Mouse (Mus musculus): ENCODE data around the gene Mast4.

Mast4 gene

DNA sequence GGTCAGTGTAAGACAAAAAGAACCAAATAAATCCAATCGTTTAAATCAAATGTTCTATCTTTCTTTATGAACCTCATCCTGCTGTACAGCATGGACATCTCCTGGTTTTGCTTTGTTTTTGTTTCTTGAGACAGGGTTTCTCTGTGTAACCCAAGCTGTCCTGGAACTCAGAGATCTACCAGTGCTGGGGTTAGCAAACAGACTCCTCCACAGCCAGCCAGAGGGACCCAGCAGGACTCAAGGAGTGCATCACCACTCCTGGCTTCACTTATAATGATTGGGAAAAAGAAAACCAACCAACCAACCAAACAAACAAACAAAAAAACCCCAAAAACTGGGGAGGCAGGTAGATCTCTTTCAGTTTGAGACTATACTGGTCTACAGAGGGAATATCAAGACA, 469.5 kb downstream of the Mast4 start:
- DNase-seq (ENCODE audit: low read depth) = no peak

DNA sequence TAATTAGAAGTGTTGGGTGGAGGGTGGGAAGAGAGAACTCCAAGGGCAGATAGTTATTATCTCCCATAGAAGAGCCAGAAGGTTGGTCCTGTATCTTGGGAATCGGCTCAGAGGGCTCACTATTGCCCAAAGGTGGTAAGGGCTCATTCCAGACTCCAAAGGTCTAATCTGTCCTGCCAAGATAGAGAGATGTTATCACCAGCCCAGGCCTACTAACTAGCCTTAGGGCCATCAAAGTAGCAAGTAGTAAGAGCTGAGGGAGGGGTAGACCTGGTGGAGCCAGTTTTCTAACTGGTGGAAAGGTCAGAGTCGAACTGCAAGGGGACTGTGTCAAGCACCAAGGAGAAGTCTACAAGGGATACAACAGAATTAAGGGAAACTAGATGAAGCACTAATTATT, 470.2 kb downstream of the Mast4 start:
- no peak for DNase-seq (ENCODE audit: low read depth)

DNA sequence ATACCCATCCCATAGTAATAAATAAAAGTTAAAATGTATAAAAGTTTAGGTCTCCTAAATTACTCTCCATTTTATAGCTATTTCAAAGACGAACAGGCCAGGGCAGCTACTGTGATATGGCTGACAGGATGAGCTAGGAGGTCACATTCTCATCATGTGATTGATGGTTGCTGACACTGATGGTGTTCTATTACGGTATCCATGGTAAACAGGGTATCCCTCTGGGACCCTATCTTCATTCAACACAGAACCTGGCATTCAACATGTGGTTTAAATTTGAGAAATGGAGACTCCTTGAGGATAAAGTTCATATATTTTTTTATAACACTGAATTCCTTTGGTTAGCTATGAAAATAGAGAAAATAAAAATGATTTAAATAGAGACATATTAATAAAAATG, 471.3 kb downstream of the Mast4 start:
- no peak for DNase-seq (ENCODE audit: low read depth)

DNA sequence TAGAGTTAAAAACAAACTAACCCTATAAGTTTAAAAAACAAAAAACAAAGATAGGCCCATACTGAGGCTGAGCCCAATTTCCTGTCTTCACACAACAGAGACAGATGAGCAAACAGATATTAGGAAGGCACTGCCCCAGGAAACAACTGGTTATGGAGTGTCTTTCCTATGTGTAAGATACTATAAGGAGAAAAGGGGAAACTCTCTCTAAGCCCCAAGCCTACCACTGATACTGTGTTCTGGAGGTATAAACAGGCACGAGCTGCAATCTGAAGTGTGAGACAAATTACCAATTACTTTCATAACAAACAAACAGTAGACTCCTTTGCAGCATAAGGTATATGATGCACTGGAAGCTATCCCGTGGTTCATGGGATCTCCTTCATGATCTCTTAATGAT, 471.9 kb downstream of the Mast4 start:
- no peak for DNase-seq (ENCODE audit: low read depth)

DNA sequence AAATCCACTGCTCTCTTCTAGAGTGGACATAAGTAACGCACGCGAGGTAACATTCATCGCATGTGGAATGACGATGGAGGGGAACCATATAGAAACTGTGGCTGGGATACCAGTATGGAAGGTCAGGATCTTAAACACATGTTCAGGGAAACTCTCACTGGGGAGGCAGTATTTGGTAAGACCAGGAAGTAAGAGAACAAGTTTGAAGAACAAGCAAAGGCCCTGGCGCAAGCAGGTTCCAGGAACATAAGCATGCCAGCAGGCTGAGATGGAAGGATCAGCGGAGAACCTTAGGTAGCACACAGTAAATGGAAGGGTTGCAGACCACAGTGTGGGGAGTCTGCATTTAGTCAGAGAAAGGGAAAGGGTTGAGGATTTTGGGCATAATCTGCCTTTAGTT, 473.6 kb downstream of the Mast4 start:
- DNase-seq (ENCODE audit: low read depth) = no peak

DNA sequence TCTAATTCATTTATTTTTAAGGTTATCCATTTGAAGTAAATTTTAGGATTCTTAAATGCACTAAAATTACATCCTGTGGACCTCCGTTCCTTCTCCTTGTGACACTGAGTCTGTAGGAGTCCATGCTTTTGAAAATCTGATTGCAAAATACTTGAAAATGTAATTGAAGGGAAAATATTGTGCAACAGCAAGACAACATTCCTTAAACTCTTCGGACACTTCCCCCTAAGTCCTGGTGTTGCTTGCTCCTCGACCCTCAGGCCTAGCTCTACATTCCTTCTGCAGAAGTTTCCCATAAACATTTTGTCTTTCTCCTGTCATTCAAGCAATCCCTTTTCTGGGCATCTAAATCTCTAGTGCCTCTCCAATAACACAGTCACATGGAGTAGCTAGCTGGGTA, 474.2 kb downstream of the Mast4 start:
- DNase-seq (ENCODE audit: low read depth) = no peak

DNA sequence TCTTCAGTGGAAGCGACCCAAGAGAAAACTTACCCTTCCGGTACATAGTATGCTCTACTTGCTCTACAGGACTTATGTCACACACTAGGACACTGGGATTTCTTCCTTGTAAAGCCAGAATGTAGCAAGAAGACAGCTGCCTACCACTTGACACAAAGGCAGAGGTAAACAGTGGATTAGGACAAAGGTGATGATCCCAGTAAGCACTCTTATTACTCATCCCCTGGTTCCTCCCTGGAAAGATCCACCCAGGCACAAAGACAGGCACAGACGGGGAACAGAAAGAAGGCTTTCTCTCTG, 476.8 kb downstream of the Mast4 start:
- DNase-seq (ENCODE audit: low read depth) = no peak

DNA sequence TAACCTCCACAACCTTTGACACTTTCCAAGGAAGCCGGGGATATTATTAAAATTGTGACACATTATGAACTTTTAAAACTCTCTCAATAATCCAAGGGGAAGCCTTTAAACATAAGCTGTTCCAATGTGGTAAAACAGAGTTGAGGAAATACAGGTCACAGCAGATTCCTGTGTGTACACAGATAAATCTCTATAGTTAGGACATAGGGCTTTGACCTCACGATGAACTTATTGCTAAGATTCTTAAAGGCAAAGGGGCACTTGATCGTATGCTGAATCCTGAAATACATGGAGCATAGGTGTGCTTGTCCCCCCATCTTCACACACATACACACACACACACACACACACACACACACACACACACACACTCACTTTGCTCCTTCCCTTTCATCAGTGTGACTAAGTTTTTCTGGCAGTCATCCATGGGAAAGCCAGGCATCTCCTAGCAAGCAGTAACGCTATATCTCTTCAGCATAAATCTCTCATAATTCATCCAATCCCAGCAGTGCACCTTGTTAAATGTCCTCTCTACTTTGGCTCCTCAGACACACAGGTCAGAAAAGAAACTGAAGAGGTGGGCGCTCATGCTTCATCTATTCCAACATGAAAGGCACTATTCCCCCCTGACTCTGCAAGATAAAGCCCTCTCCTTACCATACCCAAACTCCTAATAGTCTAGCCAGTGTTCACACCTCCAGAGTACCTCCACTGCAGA, 477.3 kb downstream of the Mast4 start:
- no peak for DNase-seq (ENCODE audit: low read depth)

DNA sequence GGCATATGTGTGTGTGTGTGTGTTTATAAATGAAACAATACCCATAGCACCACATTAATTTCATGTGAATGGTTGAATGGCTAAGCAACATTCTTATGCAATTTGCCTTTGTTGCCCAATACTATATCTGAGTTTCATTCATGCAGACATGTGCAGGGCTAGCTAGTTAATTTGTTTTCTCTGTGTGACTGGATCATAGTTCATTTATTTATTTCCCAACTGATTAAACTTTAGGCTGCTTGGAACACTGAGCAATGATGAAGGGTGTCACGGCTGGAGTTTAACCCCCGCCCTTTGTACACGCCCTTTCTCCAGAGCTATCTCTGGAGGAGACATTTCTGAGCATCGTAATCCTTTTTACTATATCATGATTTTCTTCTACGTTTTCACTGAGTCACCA, 481.4 kb downstream of the Mast4 start:
- no peak for DNase-seq (ENCODE audit: low read depth)

DNA sequence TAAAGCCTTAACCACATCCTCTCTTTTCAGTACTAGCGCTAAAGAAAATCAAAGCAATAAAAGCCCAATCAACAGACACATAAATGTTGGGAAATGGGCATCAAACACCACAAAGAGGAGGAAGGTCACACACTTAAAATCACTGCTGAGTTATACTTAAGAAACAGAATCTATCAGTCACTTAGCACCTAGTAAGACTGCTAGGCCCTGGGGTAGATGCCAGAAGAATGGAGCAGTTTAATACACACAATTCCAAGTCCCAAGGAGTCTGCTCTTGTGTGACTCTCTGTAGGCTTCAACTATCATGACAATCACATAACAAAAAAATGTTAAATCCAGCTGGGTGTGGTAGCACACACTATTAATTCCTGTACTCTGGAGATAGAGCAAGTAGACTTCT, 483.0 kb downstream of the Mast4 start:
- DNase-seq (ENCODE audit: low read depth) = no peak

DNA sequence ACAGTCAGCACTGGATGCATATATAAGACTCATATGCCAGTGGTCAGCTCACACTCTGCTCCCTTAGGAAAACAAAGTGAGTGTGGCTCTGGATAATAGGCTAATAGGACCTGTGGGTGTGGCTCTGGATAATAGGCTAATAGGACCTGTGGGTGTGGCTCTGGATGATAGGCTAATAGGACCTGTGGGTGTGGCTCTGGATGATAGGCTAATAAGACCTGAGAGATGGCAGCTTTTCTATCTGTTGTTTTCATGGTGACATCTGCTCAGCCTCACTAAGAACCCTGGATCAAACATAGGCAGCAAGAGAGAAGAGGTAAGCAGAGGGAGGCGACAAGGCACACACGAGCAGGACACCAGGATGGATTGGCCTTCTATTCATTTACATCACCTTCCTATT, 483.7 kb downstream of the Mast4 start:
- DNase-seq (ENCODE audit: low read depth) = no peak

DNA sequence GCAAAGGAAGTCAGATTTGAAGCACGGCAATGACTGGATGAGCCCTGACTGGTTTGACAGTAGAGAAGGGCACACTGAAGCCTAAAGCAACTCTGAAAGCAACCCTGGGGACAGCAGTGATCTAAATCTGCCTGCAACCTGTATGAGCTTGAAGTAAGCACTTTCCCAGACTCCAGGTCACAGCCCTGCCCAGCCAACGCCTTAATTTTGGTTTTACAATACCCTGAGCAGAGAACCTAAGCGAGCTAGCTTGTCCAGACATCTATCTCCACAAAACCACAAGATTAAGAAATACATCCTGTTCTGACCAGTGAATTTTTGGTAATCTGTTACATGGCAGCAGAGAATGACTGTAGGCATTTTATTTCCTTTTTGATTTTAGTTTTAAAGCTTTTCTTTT, 485.2 kb downstream of the Mast4 start:
- no peak for DNase-seq (ENCODE audit: low read depth)

DNA sequence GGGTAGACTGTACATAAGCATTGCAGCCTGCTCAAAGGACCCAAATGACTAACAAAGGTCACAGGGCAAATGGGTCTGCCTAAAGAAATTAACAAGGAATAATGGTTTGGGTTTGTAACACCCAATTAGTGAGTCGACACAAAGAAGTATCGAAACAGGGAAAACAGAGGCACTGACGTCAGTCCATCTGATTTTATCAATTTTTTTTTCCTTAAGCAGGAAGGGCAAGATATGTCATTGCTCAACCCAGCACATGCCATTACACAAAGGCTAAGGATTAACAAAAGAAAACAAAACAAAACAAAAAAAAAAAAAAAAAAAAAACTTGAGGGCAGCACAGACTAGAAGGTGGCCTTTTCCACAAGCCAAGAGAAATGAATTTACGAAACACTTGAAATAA, 487.8 kb downstream of the Mast4 start:
- DNase-seq (ENCODE audit: low read depth) = no peak

DNA sequence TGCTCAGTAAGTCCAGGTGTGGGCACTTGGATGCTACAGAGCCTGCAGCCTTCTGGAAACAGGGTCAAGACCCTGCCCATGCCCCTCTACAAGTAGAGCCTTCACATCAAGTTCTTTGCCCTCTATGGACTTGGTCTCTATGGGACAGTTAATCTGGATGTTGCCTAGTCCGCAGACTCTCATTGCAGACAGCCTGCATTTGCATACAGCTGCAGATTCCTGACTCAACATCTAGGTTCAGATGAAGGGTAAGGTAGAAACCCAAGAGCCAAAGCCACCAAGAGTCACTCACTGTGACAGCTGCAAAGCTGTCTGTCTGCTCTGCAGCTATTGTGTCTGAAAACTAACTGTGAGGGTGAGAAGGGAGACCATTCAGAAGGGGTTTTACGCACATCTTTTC, 491.6 kb downstream of the Mast4 start:
- DNase-seq (ENCODE audit: low read depth) = no peak

DNA sequence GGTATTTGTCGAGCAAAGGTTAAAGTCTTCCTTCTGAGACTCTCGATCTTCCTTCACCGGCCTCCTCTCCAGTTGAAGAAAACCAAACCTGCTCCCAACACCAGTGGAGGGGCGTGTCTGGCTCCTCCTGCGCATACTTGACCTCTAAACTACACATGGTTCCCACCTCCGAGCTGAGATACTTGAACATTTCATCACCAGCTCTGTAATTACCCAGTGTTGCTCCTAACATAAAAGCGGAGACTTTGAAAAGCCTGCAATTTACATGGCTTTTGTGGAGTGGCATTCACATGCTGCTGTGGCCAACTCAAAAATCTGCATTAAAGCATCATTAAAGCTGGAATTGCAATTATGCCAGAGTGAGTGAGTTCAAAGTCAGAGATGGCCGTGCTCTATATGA, 492.1 kb downstream of the Mast4 start:
- DNase-seq (ENCODE audit: low read depth) = no peak

DNA sequence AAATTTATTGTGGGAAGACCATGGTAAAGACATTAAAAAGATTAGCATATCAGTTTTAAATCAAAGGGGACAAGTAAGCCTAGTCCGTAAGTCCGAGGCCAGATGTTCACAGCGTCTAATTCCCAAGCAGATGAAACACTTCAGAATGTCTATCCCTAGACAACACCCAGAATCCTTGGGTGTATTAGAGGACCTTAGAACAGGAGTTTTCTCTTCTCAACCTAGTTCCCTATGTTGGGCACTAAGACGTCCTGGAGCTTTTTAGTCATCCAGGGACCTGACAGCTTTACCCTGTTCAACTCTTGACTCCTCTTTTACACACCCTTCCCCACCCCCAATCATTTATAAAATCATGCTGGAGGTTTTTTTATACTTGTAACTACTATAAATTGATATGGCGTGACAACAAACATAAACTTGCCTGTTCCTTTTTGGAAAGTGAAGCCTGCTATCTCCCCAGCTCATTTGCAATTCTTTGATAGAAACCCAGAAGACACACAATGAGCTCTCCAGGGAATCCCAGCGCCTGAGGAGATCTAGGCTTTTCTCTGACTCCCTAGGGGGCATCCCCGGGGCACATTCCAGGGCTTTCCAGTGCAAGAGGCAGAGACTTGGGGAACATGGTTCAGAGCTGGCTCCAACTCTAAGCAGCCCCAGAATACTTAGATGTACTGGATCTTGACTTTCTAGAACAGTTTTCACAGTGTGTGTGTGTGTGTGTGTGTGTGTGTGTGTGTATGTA, 494.4 kb downstream of the Mast4 start:
- DNase-seq (ENCODE audit: low read depth) = no peak

DNA sequence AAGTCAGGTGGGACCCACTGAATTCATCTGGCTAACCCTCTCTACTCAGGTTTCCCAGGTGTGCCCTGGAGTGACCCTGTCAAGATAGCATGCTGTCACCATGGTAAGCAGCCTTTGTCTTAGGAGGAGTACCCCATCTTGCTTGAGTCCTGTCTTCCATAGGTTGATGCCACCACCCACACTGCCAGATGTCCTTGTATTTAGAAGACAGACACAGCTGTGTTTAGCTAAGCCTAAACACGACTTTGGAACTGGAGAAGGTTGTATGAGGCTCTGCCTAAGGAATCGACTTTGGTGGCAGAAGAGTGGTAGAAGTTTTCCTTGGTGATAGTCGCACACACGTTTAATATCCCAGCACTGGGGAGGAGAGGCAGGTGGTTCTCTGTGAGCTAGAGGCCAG, 496.9 kb downstream of the Mast4 start:
- DNase-seq (ENCODE audit: low read depth) = no peak

DNA sequence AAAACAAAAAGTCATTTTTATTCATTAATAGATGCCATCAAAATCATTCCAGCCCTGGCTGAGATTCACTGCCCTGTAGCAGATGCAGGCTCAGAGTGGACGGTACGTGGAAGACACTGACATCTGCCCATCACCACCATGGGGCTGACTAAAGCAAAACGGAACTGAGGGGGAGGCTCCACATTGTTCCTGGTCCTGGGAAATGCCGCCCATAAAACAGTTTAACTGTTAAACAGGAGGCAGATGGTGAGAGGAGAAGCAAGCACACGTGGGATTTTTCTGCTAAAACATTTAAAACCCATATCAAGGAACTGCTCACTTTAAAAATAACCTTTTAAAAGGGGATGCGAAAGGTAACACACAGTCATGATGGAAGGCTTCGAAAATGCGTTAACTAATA, 499.0 kb downstream of the Mast4 start:
- DNase-seq (ENCODE audit: low read depth) = no peak

DNA sequence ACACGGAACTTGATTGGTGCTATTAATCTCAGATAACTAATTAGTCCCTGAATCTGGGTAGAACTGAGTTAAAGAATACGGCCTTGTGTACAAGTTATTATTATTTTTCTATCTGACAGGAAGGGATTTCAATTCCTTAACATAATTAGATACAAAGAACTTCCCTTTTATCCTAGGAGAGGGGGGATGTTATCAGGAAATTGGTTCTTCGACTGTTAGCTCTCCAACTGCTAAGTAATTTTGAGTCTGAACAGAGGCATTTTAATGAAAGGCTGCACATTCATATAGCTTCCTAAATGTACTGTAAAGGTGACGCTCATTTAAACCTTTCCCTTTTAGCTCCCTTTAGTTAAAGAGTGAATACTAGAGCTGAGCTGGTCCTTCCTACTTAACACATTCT, 516.0 kb downstream of the Mast4 start:
- no peak for DNase-seq (ENCODE audit: low read depth)

DNA sequence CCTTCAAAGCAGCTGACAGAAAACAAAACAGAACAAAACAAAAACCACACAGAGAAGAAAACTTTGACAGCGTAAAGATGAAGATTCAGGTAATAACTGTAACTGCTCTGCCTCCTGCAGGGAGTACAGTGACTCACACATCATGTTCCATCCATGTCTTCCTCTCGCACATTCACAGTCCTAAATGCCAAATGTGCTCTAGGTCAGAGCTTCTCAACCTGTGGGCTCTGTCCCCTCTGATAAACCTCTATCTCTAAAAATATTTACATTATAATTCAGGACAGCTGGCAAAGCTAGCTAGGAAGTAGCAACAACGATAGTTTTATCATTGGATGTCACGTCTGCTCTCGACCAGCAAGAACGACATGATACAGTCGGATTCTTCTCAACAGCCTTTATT, 517.6 kb downstream of the Mast4 start:
- no peak for DNase-seq (ENCODE audit: low read depth)

DNA sequence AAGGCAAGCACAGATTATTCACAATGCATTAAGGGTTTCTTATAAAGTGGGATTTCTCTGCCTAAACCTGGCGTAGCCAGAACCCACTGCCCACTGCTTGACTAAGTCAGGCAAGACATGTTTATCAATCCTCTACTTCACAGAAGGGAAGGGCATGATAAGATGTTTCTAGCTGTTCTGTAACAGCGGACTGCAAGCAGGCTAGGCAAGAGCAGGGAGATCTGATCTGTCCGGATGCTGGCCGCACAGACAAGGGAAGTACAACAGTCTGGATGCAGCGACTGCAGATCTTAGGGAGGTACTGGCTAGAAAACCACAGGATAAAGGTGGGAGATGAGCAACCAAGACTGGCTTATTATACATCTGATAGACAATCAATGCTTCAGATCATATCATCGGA, 519.1 kb downstream of the Mast4 start:
- DNase-seq (ENCODE audit: low read depth) = no peak

DNA sequence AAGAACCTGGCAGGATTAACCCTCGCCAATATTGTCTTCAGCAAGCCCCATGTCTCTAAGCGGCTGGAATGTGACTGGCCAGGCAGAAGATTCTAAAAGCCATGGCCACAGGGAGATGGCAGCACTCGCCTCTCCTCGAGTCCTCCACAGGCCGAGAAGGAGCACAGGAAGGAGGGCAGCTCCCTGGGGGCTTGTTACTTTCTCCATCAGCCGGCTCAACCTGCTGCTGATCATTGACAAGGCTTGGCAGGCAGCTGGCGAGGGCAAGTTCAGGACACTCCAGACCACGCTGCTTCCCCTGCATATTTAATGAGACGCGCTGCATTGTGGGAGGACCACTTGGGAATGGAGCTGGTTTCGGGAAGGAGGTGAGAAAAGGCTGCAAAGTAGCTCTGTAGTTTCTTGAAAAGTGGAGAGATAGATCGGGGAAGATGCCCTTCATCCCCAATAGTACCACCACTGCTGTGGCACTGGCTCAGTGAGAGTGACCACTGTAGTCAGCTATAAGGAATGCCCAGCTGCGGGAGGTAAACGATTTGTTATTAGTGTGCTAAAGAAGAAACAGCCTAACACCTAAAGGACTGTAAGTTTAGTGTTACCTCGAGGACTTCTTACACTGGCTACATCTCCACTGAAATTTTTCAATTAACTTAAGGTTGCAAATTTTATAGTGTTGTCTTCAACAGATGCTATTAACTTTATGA, 523.0 kb downstream of the Mast4 start:
- DNase-seq (ENCODE audit: low read depth) = no peak

DNA sequence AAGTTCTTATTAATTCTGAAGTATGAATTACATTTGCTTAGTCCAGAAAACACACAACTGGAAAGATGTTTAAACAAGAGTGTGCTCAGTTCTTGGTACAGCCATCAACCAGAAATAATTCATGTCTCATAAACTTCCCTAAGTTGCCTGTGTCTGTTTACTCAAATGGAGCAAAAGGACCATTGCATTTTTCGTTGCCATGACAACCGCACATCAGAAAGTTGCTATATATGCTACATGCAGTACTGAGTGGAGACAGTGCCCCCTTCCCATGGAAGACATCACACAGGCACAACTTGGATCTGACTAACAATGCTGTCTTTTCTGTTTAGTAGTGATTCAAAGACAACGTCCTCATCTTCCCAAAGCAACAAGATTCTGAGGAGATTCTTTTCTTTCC, 527.6 kb downstream of the Mast4 start:
- no peak for DNase-seq (ENCODE audit: low read depth)

DNA sequence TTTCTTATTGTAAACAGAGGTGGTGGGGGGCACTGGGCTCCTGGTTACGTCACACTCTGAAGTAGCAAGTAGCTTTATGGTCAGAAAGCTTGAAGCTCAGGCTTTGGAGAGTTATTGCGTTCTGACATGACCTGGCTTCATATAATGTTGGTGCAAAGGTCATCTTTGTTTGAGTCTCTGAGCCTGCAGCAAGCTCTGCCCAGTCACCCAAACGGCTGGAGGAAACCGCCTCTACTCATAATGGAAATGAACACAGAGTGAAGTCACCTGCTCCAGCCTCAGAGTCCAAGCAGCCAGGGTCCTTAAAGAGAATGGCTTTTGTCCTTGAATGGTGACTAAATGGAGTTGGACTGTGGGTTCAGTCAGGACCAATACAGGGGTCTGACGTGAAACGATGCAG, 529.1 kb downstream of the Mast4 start:
- DNase-seq (ENCODE audit: low read depth) = no peak

All from c-Kit-positive CD71-negative TER-119-negative erythroid progenitor cells, embryonic 14.5 days (primary cell).